Mouse (Mus musculus) forebrain, embryonic 13.5 days (tissue): ENCODE data around the gene St6galnac3. TPM values are rescaled to one million over a fixed set of nuclear protein-coding genes. Genes with fewer than 3 reads are reported as not detected.
"Not testable (repeated sequence)": the region's sequence is repeated elsewhere in the genome, so short reads cannot be mapped to it uniquely, and the experiment has no call there.

ENCODE experiments used
- ATAC-seq: fragments of 200-750 bp; cut with Nextera tagmentation; 2 replicates; pipeline ENCODE4 v1.8.0; 2017
- H3K27ac ChIP-seq: fragments of 300-500 bp; sonication (generic); 2 replicates; pipeline ENCODE4 v1.5.1; 2015; ENCODE audit warnings: inconsistent platforms, mild to moderate bottlenecking, moderate library complexity
- H3K27me3 ChIP-seq: fragments of 300-500 bp; sonication (generic); 2 replicates; pipeline ENCODE4 v1.6.1; 2015; ENCODE audit warnings: mild to moderate bottlenecking, inconsistent platforms
- H3K36me3 ChIP-seq: fragments of 300-500 bp; sonication (generic); 2 replicates; pipeline ENCODE4 v1.6.1; 2015; ENCODE audit warnings: mild to moderate bottlenecking, inconsistent platforms; ENCODE audit not compliant: poor library complexity, severe bottlenecking
- H3K4me1 ChIP-seq: fragments of 300-500 bp; sonication (generic); 2 replicates; pipeline ENCODE4 v1.6.1; 2015; ENCODE audit warnings: inconsistent platforms
- H3K4me2 ChIP-seq: fragments of 300-500 bp; sonication (generic); 2 replicates; pipeline ENCODE4 v1.6.1; 2015; ENCODE audit warnings: inconsistent platforms, mild to moderate bottlenecking, moderate library complexity
- H3K4me3 ChIP-seq: fragments of 300-500 bp; sonication (generic); 2 replicates; pipeline ENCODE4 v1.5.1; 2015; ENCODE audit warnings: mild to moderate bottlenecking, inconsistent platforms
- H3K9ac ChIP-seq: fragments of 300-500 bp; sonication (generic); 2 replicates; pipeline ENCODE4 v1.6.1; 2015; ENCODE audit warnings: mild to moderate bottlenecking, inconsistent platforms
- H3K9me3 ChIP-seq: fragments of 300-500 bp; sonication (generic); replicated peaks from 2 replicates; pipeline ENCODE4 v1.6.1; 2016; ENCODE audit warnings: inconsistent platforms
- WGBS: fragments of 180-500 bp; shearing (Covaris S2); methylation state at CpG from one replicate; pipeline ENCODE4 v1.1.7; 2015; 5-methylcytosine and 5-hydroxymethylcytosine counted together
- polyA plus RNA-seq: library from polyadenylated mRNA; unstranded; fragments of >200 nt; fragmentation: Nextera tagmentation; extraction: Ambion mirVana; gene quantifications from 2 replicates; pipeline ENCODE4 v1.2.1, GENCODE M21; 2015

The St6galnac3 gene
- polyA plus RNA-seq, 1 experiment from 2014 or later = 20.7 TPM

- no peak for ATAC-seq
- WGBS = 92% methylated on average over 6 of the region's 6 CpGs
- Histone ChIP-seq H3K4me3 (no peak overlapping the region), H3K27ac (no peak overlapping the region), H3K27me3 (no peaks in the 10 kb centered on the region), H3K9ac (no peak overlapping the region), H3K4me1 (peaks cover 10% of the 10 kb centered on the region), H3K36me3 (no peaks in the 10 kb centered on the region), H3K4me2 (no peak overlapping the region), H3K9me3 (no peaks in the 10 kb centered on the region)
Measured at GRCm38 (mm10) chr3:153408361-153408760, 316.6 kb downstream of the St6galnac3 start.

GRCm38 (mm10) chr3:153407698-153408097 is 317.3 kb downstream of the St6galnac3 start:
- H3K4me2 ChIP-seq = no peak overlapping the region
- ATAC-seq = no peak
- no peak overlapping the region for H3K27ac ChIP-seq
- 88% methylated on average over 6 of the region's 6 CpGs for WGBS
- H3K4me3 ChIP-seq = no peak overlapping the region
- H3K9me3 ChIP-seq = no peaks in the 10 kb centered on the region
- peaks cover 10% of the 10 kb centered on the region for H3K4me1 ChIP-seq
- no peaks in the 10 kb centered on the region for H3K36me3 ChIP-seq
- H3K27me3 ChIP-seq = no peaks in the 10 kb centered on the region
- H3K9ac ChIP-seq = no peak overlapping the region

GRCm38 (mm10) chr3:153406858-153407257 is 318.1 kb downstream of the St6galnac3 start:
- no peaks in the 10 kb centered on the region for H3K36me3 ChIP-seq

GRCm38 (mm10) chr3:153406220-153406619 is 318.8 kb downstream of the St6galnac3 start:
- no peak overlapping the region for H3K27ac ChIP-seq
- WGBS = 80% methylated on average over 4 of the region's 4 CpGs

More at GRCm38 (mm10) chr3:153406858-153407257, 318.1 kb downstream of the St6galnac3 start:
- H3K4me1 ChIP-seq = peaks cover 10% of the 10 kb centered on the region
- no peak overlapping the region for H3K4me2 ChIP-seq
- no peak overlapping the region for H3K4me3 ChIP-seq
- H3K9ac ChIP-seq = no peak overlapping the region
- no peak overlapping the region for H3K27ac ChIP-seq
- no peaks in the 10 kb centered on the region for H3K27me3 ChIP-seq
- no peaks in the 10 kb centered on the region for H3K9me3 ChIP-seq
- WGBS = 92% methylated on average over 1 of the region's 1 CpGs
- ATAC-seq = no peak

GRCm38 (mm10) chr3:153405643-153406042 is 319.3 kb downstream of the St6galnac3 start:
- Histone ChIP-seq H3K27ac (no peak overlapping the region), H3K27me3 (no peaks in the 10 kb centered on the region), H3K9ac (no peak overlapping the region), H3K4me3 (no peak overlapping the region), H3K9me3 (no peaks in the 10 kb centered on the region), H3K4me1 (peaks cover 10% of the 10 kb centered on the region), H3K4me2 (no peak overlapping the region), H3K36me3 (no peaks in the 10 kb centered on the region)
- no peak for ATAC-seq
- 39% methylated on average over 10 of the region's 10 CpGs for WGBS

More at GRCm38 (mm10) chr3:153406220-153406619, 318.8 kb downstream of the St6galnac3 start:
- Histone ChIP-seq H3K36me3 (no peaks in the 10 kb centered on the region), H3K4me1 (peaks cover 10% of the 10 kb centered on the region), H3K27me3 (no peaks in the 10 kb centered on the region), H3K4me2 (no peak overlapping the region), H3K4me3 (no peak overlapping the region), H3K9ac (no peak overlapping the region), H3K9me3 (no peaks in the 10 kb centered on the region)
- ATAC-seq = no peak

- no peak for ATAC-seq
- Histone ChIP-seq H3K27me3 (no peaks in the 10 kb centered on the region), H3K36me3 (no peaks in the 10 kb centered on the region), H3K9me3 (no peaks in the 10 kb centered on the region), H3K4me2 (no peak overlapping the region), H3K9ac (no peak overlapping the region), H3K27ac (no peak overlapping the region), H3K4me3 (no peak overlapping the region), H3K4me1 (peaks cover 2% of the 10 kb centered on the region)
- WGBS = 97% methylated on average over 3 of the region's 3 CpGs
Measured at GRCm38 (mm10) chr3:153400259-153400658, 324.7 kb downstream of the St6galnac3 start.

GRCm38 (mm10) chr3:153399574-153399973 is 325.4 kb downstream of the St6galnac3 start:
- Histone ChIP-seq H3K4me1 (no peaks in the 10 kb centered on the region), H3K9ac (no peak overlapping the region), H3K9me3 (no peaks in the 10 kb centered on the region), H3K27ac (no peak overlapping the region), H3K4me3 (no peak overlapping the region), H3K36me3 (no peaks in the 10 kb centered on the region), H3K4me2 (no peak overlapping the region), H3K27me3 (no peaks in the 10 kb centered on the region)
- ATAC-seq = no peak
- 73% methylated on average over 6 of the region's 6 CpGs for WGBS

- Histone ChIP-seq H3K27me3 (no peaks in the 10 kb centered on the region), H3K4me2 (no peak overlapping the region), H3K9ac (no peak overlapping the region), H3K4me3 (no peak overlapping the region), H3K27ac (no peak overlapping the region), H3K9me3 (no peaks in the 10 kb centered on the region), H3K36me3 (no peaks in the 10 kb centered on the region), H3K4me1 (no peaks in the 10 kb centered on the region)
- no peak for ATAC-seq
- 66% methylated on average over 9 of the region's 9 CpGs for WGBS
Measured at GRCm38 (mm10) chr3:153397726-153398125, 327.2 kb downstream of the St6galnac3 start.

- no peak for ATAC-seq
- WGBS = 85% methylated on average over 12 of the region's 12 CpGs
- Histone ChIP-seq H3K27ac (no peak overlapping the region), H3K36me3 (no peaks in the 10 kb centered on the region), H3K27me3 (no peaks in the 10 kb centered on the region), H3K4me3 (no peak overlapping the region), H3K9me3 (no peaks in the 10 kb centered on the region), H3K4me1 (no peaks in the 10 kb centered on the region), H3K9ac (no peak overlapping the region), H3K4me2 (no peak overlapping the region)
Measured at GRCm38 (mm10) chr3:153396375-153397068, 328.5 kb downstream of the St6galnac3 start.

GRCm38 (mm10) chr3:153395351-153395750 is 329.6 kb downstream of the St6galnac3 start:
- H3K9me3 ChIP-seq = no peaks in the 10 kb centered on the region
- H3K4me2 ChIP-seq = no peak overlapping the region
- no peak overlapping the region for H3K4me3 ChIP-seq
- no peak overlapping the region for H3K27ac ChIP-seq
- H3K9ac ChIP-seq = no peak overlapping the region
- no peaks in the 10 kb centered on the region for H3K27me3 ChIP-seq
- H3K4me1 ChIP-seq = no peaks in the 10 kb centered on the region
- H3K36me3 ChIP-seq = no peaks in the 10 kb centered on the region
- 91% methylated on average over 5 of the region's 5 CpGs for WGBS
- no peak for ATAC-seq

GRCm38 (mm10) chr3:153394751-153395150 is 330.2 kb downstream of the St6galnac3 start:
- no peak overlapping the region for H3K4me3 ChIP-seq
- no peak overlapping the region for H3K9ac ChIP-seq
- no peaks in the 10 kb centered on the region for H3K9me3 ChIP-seq
- no peak overlapping the region for H3K4me2 ChIP-seq
- H3K36me3 ChIP-seq = no peaks in the 10 kb centered on the region
- 94% methylated on average over 4 of the region's 4 CpGs for WGBS
- H3K4me1 ChIP-seq = no peaks in the 10 kb centered on the region
- no peak for ATAC-seq
- no peaks in the 10 kb centered on the region for H3K27me3 ChIP-seq
- no peak overlapping the region for H3K27ac ChIP-seq

GRCm38 (mm10) chr3:153394224-153394623 is 330.8 kb downstream of the St6galnac3 start:
- no peaks in the 10 kb centered on the region for H3K36me3 ChIP-seq
- no peak overlapping the region for H3K9ac ChIP-seq
- ATAC-seq = no peak
- H3K27me3 ChIP-seq = no peaks in the 10 kb centered on the region
- no peaks in the 10 kb centered on the region for H3K4me1 ChIP-seq
- 98% methylated on average over 9 of the region's 9 CpGs for WGBS
- H3K4me2 ChIP-seq = no peak overlapping the region
- no peak overlapping the region for H3K27ac ChIP-seq
- no peak overlapping the region for H3K4me3 ChIP-seq
- no peaks in the 10 kb centered on the region for H3K9me3 ChIP-seq

GRCm38 (mm10) chr3:153391451-153391850 is 333.5 kb downstream of the St6galnac3 start:
- H3K4me3 ChIP-seq, H3K4me2 ChIP-seq, H3K27ac ChIP-seq, H3K9ac ChIP-seq, ATAC-seq, H3K4me1 ChIP-seq, H3K9me3 ChIP-seq, H3K36me3 ChIP-seq, H3K27me3 ChIP-seq: not testable (repeated sequence)
- WGBS = 78% methylated on average over 1 of the region's 1 CpGs
